Mouse (Mus musculus) kidney, postnatal 4 days (tissue): ENCODE measurements around the gene Endov.

ENCODE experiments used
- DNase-seq, 2 experiments: peaks; one replicate each; pipeline ENCODE4 v3.0.0; 2021; ENCODE audit warnings: mixed read lengths in 2 of 2

Endov gene

DNA sequence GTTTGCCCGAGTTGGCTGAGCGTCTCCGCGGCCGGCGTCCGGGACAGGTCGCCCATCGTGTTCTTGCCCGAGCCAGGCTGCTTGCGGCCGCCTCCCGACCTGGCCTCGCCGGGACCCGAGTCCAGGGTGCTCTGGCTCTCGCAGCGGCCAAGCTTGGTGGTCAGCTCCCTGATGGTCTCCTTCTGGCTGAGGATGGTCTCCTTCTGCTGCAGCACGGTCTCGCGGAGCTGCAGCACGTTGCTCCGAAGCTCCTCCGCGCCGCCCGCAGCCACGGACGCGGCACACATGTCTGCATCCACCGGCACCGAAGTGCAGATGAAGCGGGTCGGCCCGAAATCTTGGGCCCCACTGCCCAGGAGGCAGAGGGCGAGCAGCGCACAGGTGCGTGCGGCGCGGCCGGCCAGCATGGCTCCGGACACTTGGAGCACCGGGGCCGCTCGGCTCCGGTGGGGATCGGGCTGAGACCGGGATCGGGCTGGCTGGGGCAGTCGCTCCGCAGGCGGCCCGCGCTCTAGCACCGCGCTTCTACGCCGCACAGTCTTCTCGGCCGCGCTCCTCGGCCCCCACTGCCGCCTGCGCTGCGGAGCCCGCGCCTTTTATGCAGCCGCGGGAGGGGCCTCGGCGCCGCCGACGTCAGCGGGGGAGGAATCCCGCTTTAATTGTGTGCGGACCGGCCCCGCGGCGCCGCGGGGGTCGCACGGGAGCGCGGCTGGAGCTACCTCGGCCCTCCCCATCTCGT lies 56.2 kb downstream of the Endov start, which contains the start of gene Nptx1:
Gene Nptx1 (minus strand): TSS at position 571 of the 739 bp plus-strand sequence.
- peak; percentile 38 to 61 for DNase-seq

DNA sequence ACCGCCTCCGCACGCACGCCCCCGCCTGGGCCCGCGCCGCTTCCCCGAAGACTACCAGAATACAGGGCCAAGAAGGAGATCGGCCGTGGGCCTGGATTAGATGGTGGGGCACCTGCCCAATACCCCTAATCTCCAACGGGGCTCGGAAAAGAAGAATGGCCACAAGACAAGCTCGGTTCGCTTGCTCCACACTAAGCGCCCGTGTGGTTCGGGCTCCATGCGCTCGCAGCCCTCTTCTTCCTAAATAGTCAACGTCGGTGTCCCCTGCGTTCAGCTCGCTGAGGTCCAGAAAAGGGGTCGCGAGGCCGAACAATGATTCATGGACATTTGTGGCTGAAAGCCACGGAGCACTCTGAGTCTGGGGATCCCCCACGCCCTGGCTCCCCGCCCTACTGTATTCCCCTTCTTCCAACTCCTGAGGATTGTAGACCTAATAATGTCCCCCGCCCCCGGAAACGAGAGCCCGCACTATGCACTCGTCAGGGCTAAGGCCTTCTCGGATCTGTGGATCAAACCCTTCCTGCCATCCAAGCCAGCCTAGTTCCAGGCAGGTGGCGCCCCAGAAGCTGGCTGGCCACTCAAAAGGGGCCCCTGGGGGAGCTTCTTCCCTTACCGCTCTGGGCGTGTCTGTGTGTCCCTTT lies 56.9 kb downstream of the Endov start:
- peak in 1 of 2 experiments; percentile 47 for DNase-seq

GRCm38 (mm10) chr11:119548741-119549370 lies 57.7 kb downstream of the Endov start:
- peak in 1 of 2 experiments; percentile 20 for DNase-seq

- DNase-seq = peak; percentile 41 to 43
Measured at GRCm38 (mm10) chr11:119549371-119549811, 58.2 kb downstream of the Endov start.

DNA sequence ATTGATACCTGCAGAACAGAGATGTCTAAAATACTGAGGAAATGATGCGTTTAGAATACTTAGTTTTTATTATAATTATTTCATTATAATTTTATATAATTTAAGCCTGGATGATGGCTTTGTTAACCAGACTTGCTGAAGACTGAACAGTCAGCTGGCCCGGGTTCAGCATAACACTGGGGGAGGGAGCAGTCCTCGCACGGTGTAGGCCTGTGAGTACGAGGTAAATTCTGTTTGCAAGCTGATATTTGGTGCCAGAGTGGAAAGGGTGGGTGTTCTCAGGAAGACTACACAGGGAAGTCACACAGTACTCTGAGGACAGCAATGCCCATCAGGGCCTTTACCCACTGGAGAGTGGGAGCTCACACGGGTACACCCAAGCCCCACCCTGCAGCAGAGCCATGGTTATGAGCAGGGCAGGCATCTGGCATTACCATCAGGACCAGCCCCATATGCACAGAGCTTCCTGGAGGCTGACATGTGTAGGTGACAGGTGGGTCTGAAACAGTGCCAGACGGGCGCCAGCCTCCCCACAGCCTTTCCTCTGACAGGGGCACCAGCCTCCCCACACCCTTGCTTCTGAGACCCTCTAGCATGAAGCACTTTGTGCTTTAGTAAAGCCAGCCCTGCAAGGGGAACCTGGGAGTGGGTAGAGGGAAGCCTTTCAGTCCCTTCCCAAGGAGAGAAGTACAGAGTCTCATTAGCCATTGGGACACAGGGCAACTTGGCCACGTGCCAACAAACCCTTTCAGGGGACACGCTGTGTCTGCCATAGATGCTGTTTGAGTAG lies 59.6 kb downstream of the Endov start:
- peak in 1 of 2 experiments; percentile 26 for DNase-seq

DNA sequence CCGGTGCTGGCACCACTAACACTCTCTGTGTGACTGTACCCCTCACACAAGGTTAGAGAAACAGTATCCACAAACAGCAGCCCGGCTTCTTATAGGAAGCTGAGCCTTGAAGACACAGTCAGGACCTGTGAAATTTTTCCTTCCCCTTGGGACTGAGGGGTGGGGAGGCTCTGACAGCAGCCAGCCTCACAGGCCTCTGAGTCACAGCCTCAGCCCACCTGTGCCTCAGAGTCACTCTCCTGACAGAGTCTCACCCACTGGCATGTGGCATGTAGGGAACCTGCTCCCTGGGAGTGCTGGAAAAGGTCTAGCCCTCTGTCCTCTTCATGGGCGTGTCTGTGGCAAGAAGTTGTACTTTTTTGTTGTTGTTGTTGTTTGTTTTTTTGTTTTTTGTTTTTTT lies 60.3 kb downstream of the Endov start:
- DNase-seq = no peak

DNA sequence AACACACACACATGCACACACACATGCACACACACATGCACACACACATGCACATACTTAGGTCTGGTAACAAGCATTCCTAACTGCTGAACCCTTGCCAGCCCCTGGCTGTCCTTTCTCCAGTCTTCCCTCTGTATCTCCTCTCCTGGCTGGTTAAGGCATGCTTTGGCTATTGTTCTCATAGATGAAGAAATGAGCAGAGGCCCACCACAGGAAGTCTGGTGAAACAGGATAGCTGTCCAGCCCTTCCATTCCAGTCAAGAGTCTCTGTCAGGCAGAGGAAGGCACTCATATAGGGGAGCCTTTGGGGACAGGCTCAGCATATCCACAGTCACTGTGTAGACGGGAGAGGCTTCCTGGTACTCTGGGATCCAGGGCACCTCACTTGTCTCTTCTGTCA lies 61.2 kb downstream of the Endov start:
- DNase-seq = no peak

DNA sequence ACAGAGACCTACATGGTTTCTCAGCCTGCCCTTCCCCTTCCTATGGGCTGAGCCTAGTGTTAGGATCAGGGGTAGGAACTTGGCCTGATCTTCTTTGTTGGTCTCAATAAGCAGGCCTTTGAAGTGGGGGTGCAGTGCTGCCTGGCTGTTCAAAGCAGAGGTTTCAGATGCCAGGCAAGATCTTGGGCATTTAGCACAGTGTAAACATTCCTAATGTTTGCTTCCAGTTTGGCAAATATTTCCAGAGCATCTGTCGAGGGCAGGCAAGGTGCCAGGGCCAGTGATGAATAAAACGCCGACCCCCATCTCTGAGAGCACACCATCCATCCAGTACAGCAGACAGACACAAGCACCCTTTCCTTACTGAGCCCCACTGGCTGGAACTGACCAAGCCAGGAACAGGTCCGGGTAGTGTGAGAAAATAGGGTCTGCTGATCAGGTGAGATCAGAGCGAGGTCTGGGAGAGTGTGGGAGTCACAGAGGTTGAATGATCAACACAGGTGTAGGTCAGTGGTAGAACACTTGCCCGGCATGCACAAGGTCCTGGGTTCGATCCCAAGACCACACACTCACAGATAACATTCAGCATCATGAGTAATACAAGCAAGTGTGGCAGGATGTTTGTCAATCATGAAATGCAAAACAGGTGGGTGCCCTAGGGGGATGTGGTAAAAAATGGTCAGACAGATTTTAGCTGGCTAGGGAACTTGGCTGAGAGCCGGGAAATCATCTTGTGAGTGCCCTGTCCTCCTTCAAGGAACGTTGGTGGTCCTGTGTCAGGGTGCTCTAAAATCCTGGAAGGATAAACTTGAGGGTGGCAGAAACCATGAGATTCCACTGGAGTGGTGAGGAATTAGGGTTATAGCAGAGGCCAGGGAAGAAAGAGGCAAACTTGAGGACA lies 62.0 kb downstream of the Endov start:
- DNase-seq = no peak

- no peak for DNase-seq
Measured at GRCm38 (mm10) chr11:119554706-119555105, 63.6 kb downstream of the Endov start.

GRCm38 (mm10) chr11:119555170-119555569 lies 64.0 kb downstream of the Endov start:
- no peak for DNase-seq

DNA sequence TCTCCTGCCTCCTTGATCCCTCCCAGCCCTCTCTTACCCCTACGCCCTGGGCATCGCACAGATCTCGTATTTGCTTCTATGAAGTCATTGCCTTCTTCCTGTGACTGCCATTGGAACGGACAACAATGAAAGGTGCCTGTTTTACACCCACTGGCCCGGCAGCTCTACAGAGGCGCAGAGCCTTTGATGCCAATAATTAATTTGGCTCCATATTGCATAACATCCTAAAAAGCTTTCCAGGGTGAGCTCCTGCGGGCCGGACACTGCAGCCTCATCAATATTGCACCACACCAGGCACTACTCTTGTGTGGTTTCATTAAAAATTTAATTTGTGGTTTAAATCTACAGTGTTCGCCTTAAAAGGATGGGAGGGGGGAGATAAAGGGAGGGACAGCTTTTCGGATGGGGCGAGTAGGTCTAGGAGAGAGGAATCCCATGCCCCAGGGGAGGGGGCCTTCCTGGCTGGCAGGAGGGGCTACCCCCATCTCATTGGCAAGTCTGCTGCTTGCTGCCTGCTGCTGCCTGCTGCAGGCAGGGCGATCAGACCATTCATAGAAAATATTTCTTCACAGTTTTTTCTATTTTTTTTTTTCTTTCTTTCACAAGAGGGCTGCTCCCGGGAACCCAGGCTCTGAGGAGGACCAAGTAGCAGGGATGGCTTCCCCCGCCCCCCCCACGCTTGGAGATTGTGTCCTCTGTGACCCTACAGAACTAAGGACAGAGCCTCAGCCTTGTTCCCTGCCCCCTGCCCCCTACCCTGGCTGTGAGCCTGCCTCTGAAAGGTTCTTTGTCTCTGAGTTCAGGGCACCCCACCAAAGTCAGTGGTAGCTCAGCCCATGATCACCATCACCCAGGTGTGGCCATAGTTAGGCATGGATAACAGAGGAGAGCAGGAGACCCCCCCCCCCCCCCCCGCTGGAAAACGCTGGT lies 67.1 kb downstream of the Endov start:
- no peak for DNase-seq

DNA sequence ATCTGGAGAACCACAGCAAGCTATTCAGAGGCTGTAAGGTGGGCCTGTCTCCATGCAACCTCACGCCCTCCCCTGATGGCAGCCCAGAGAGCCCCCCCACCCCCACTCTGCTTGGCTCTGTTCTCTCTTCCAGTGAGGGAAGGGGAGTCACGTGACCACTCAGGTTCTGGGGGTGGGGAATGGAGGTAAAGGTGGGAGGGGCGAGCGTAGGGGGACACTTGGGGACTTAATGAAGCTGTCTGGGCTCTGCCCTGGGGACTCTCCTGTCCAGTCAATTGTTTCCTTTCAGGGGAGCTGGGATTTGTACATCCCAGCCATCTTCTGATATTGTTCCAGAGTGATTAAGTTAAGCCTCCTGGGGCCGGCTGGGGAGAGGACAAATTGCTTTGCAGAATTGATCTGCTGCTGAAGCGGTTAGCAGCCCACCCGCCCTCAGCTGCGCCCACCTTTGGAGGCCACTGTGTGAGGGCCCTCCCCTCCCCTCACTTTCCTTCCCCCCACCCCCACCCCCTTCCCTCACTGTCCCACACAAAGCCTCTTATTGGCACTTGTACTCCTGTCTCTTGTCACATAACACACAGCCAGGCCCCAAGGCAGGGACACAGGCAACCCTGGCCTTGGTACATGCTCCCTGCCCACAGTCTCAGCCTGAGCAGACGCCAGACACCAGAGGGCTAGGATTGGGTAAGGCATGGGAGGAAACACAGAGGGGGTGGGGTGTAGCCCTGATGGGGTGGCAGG lies 67.9 kb downstream of the Endov start:
- DNase-seq = no peak
